In genomic region chr10:90723071-90723494, GRCm38 (mm10) we compare ENCODE assay signal across 11 mouse cellular contexts.
DNase-seq lines count a peak whose midpoint lies in the region; ATAC-seq and TF ChIP-seq lines count a peak whose summit lies in the region.
"Had no signal": no experiment of that assay in that cellular context is flagged by ENCODE, and none has a peak within 500 bp of the region (broad histone marks: within the 10 kb centered on the region; RNA-seq: fewer than 3 reads in every experiment).

No protein-coding gene starts in this region.

- no peak for ATAC-seq in megakaryocyte, adult 5-6 weeks (ENCODE audit: poor library complexity, severe bottlenecking)
- ATAC-seq: intestine, embryonic 16.5 days had no signal

- no peak for TF ChIP-seq POLR2A in cortical plate, adult 2 months (IDR thresholded peaks at IDR 0.05; ENCODE audit: extremely low read depth, insufficient read depth, low read length)

- DNase-seq in layer of hippocampus, adult 11-12 months (ENCODE audit: low spot score) = peak; percentile 73
- DNase-seq in layer of hippocampus, postnatal 25 days (ENCODE audit: extremely low spot score in 1 of 2, low spot score in 1 of 2) = no peak
- DNase-seq in frontal cortex, postnatal 10 days (ENCODE audit: low spot score in 2 of 2) = peak; percentile 30 to 55
- DNase-seq in left cerebral cortex, postnatal 36 days (ENCODE audit: low spot score in 2 of 2) = peak; percentile 68 to 71
- DNase-seq in kidney, adult 18-20 months = no peak
- DNase-seq: embryo, embryonic 11 days; heart, adult 11 months; heart, postnatal 36 days had no signal

- TF ChIP-seq CTCF in cortical plate, adult 2 months (IDR thresholded peaks at IDR 0.05; ENCODE audit: extremely low read depth, insufficient read depth, low read length) = no peak

- intact Hi-C loops in left cerebral cortex, postnatal 36 days (cut with DNase I) = loop anchor here (2.0 kb wide), 1 partner anchor 18 kb away; no protein-coding TSS in a partner anchor

- H3K4me3 ChIP-seq in cortical plate, adult 2 months (ENCODE audit: insufficient read depth, low read length) = no peak overlapping the region

- peaks cover 20% of the 10 kb centered on the region for H3K4me1 ChIP-seq in cortical plate, adult 2 months (ENCODE audit: control insufficient read depth, insufficient read depth, low read length)

- H3K27ac ChIP-seq in cortical plate, adult 2 months (ENCODE audit: insufficient read depth, low read length) = peak overlapping the region; percentile 87

Comparison
In these comparisons a context has a peak if more than half of its experiments do, and no peak if none do; other contexts are left out.
1. DNase-seq: peak in layer of hippocampus, adult 11-12 months (single experiment), frontal cortex, postnatal 10 days (2 of 2) and left cerebral cortex, postnatal 36 days (2 of 2); none in layer of hippocampus, postnatal 25 days (0 of 2) and kidney, adult 18-20 months (single experiment).